Mouse (Mus musculus) heart, adult 2 months (tissue): ENCODE results near the gene Tmem214. TPM values are rescaled to one million over a fixed set of nuclear protein-coding genes. Genes with fewer than 3 reads are reported as not detected.

Source experiments
- DNase-seq, 2 experiments: peaks; one replicate each; pipeline ENCODE4 v3.0.0; 2021
- H3K27ac ChIP-seq: fragments of 200-600 bp; 2 replicates; pipeline ENCODE4 v1.8.1; 2022
- H3K27me3 ChIP-seq: fragments of 200-500 bp; 2 replicates; pipeline ENCODE4 v1.6.1; 2012; ENCODE audit warnings: mild to moderate bottlenecking, low read length, inconsistent platforms, mixed read lengths; ENCODE audit not compliant: control insufficient read depth, insufficient read depth
- H3K36me3 ChIP-seq: fragments of 200-500 bp; 2 replicates; pipeline ENCODE4 v1.6.1; 2012; ENCODE audit warnings: low read length, inconsistent platforms; ENCODE audit not compliant: control insufficient read depth, insufficient read depth
- H3K4me1 ChIP-seq: fragments of 200-500 bp; 2 replicates; pipeline ENCODE4 v1.6.1; 2011; ENCODE audit warnings: low read length; ENCODE audit not compliant: control insufficient read depth, insufficient read depth
- H3K4me3 ChIP-seq: fragments of 200-600 bp; 2 replicates; pipeline ENCODE4 v1.8.1; 2022
- H3K79me2 ChIP-seq: fragments of 200-500 bp; replicated peaks from 2 replicates; pipeline ENCODE4 v1.6.1; 2012; ENCODE audit warnings: mild to moderate bottlenecking, inconsistent platforms, low read length, moderate library complexity, mixed read lengths; ENCODE audit not compliant: control insufficient read depth, insufficient read depth
- H3K9ac ChIP-seq: fragments of 200-500 bp; 2 replicates; pipeline ENCODE4 v1.6.1; 2012; ENCODE audit warnings: low read depth, mild to moderate bottlenecking, control low read depth, inconsistent platforms, low read length, mixed read lengths
- CTCF ChIP-seq: fragments of 200-600 bp; IDR thresholded peaks from 2 replicates; pipeline ENCODE4 v1.8.1; 2022; ENCODE audit warnings: antibody characterized with exemption, mild to moderate bottlenecking, moderate library complexity
- EP300 ChIP-seq: fragments of 200-500 bp; IDR thresholded peaks from 2 replicates; pipeline ENCODE4 v1.6.1; 2011; ENCODE audit warnings: low read depth, low read length, control low read depth; ENCODE audit not compliant: insufficient read depth
- POLR2A ChIP-seq: fragments of 200-500 bp; IDR thresholded peaks from 2 replicates; pipeline ENCODE4 v1.6.1; 2011; ENCODE audit warnings: mild to moderate bottlenecking, low read depth, low read length, control low read depth; ENCODE audit not compliant: insufficient read depth
- WGBS: fragments of 180-500 bp; shearing (Covaris S2); methylation state at CpG from one replicate; pipeline ENCODE4 v1.1.7; 2018; 5-methylcytosine and 5-hydroxymethylcytosine counted together
- intact Hi-C: fragments of 180-260 bp; cut with DNase I; formaldehyde crosslinking; loops from one replicate; pipeline ENCODE4 v1.15.1; 2025
- polyA plus RNA-seq: library from polyadenylated mRNA; depleted of rRNA; stranded (reverse); fragments of >200 nt; gene quantifications from 2 replicates; pipeline ENCODE4 v1.2.3, GENCODE M21; 2012
- total RNA-seq, 2 experiments: library from RNA; stranded (reverse); gene quantifications; 2 replicates each; pipeline ENCODE4 v1.2.3; 2021

Gene Tmem214
- total and polyA plus RNA-seq, 3 experiments: 34.7 to 55.7 (median 37.5) TPM

- Histone ChIP-seq H3K36me3 (peaks cover 3% of the 10 kb centered on the region; the same call in 1 of the 2 replicates), H3K4me1 (peaks cover 19% of the 10 kb centered on the region), H3K27me3 (no peaks in the 10 kb centered on the region), H3K79me2 (no peaks in the 10 kb centered on the region), H3K4me3 (no peak overlapping the region), H3K27ac (peak overlapping the region; percentile 96), H3K9ac (no peak overlapping the region)
- intact Hi-C loops: no loop called here
- no peak for TF ChIP-seq CTCF
- TF ChIP-seq EP300: 0 out of 2 replicates have a peak, but pooled peaks have one; percentile 34
- TF ChIP-seq POLR2A: 0 out of 2 replicates have a peak, but pooled peaks have one; percentile 17
- peak; percentile 28 to 46 for DNase-seq
- 16% methylated on average over 7 of the region's 7 CpGs for WGBS
These were observed 41.5 kb downstream of the Tmem214 start for GRCm38 (mm10) chr5:30909300-30909659.

GRCm38 (mm10) chr5:30909863-30910262 lies 42.1 kb downstream of the Tmem214 start:
- intact Hi-C loops: no loop called here
- WGBS: 79% methylated on average over 7 of the region's 7 CpGs
- Histone ChIP-seq H3K9ac (no peak overlapping the region), H3K36me3 (peaks cover 3% of the 10 kb centered on the region; the same call in 1 of the 2 replicates), H3K79me2 (no peaks in the 10 kb centered on the region), H3K27me3 (no peaks in the 10 kb centered on the region), H3K4me1 (peaks cover 23% of the 10 kb centered on the region), H3K4me3 (no peak overlapping the region), H3K27ac (peak overlapping the region; percentile 96)
- no peak for TF ChIP-seq POLR2A
- TF ChIP-seq EP300: no peak
- no peak for TF ChIP-seq CTCF
- DNase-seq: no peak

DNA sequence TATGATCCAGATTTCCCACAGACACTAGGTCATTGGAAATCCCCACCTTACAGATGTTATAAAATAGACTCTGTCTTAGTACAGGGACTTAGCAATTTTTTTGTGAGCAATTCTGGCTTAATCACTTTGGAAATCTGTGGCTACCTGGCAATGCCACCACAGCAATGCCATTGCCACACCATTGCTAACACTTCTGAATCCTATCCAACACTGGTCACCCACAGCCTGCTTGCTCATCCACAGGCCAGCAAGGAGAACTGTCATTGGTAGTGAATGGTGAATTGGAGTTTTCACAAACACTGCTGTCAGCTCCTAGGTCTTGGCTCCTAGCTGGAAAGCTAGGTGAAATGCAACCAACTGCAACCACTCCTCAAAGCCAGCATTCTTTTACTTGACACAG lies 42.7 kb downstream of the Tmem214 start:
- no peak overlapping the region; the same call in 1 of the 2 replicates for H3K27ac ChIP-seq
- TF ChIP-seq POLR2A (no peak), CTCF (no peak), EP300 (no peak)
- H3K36me3 ChIP-seq: peaks cover 3% of the 10 kb centered on the region; the same call in 1 of the 2 replicates
- no peak for DNase-seq
- no peaks in the 10 kb centered on the region for H3K79me2 ChIP-seq
- peaks cover 28% of the 10 kb centered on the region for H3K4me1 ChIP-seq
- no peak overlapping the region for H3K9ac ChIP-seq
- no peaks in the 10 kb centered on the region for H3K27me3 ChIP-seq
- intact Hi-C loops: no loop called here
- no peak overlapping the region for H3K4me3 ChIP-seq

- Histone ChIP-seq H3K27ac (peak overlapping the region; percentile 89), H3K27me3 (no peaks in the 10 kb centered on the region), H3K79me2 (no peaks in the 10 kb centered on the region), H3K36me3 (no peaks in the 10 kb centered on the region), H3K9ac (no peak overlapping the region), H3K4me1 (peaks cover 33% of the 10 kb centered on the region), H3K4me3 (no peak overlapping the region)
- TF ChIP-seq EP300: no peak
- TF ChIP-seq CTCF: no peak
- TF ChIP-seq POLR2A: no peak
- intact Hi-C loops: no loop called here
- 42% methylated on average over 5 of the region's 5 CpGs for WGBS
- DNase-seq: peak in 1 of 2 experiments; percentile 33
These were observed 44.3 kb downstream of the Tmem214 start for GRCm38 (mm10) chr5:30912156-30912555.

DNA sequence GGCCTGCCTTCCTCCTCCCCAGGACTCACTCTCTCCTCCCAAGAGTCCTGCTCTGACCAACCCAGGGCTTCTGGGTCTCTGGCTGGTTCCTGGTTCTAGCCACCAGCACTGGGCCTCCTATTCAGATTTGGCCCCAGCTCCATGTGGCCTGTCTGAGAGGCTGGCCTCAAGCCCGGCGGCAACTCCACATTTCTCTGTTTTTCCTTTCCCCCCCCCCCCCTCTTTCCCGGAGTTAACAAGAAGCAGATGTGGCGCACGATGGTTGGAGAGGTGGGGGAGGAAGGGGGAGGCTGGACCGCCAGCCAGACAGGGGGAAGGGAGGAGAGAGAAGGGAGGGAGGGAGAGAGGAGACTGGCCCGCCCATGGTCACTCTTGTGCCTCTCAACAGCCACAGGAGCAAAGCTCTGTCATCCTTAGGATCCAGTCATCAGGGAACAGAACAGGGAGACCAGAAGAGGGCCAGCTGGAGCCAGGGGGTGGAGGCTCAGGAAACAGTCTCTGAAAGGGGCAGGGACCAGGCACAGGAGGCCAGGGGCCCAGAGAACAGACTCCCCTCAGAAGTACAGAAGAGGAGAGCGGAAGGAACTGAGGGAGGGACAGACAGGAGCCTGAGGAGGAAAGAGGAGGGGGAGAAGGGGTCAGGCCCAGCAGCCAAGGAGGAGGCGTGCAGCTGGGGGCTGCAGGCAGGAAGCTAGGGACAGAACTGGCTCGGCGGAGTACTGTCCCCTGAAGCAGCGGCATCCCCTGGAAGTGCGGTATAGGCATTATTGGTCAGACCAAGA lies 45.4 kb downstream of the Tmem214 start, which contains the start of gene Emilin1:
TSS of gene Emilin1 (plus strand) at position 343 of the 782 bp plus-strand sequence.
- Histone ChIP-seq H3K27ac (peak within 1 kb of the TSS; percentile 89), H3K9ac (peak within 1 kb of the TSS; percentile 70), H3K27me3 (no peaks in the 10 kb centered on the region), H3K4me1 (peaks cover 31% of the 10 kb centered on the region), H3K4me3 (peak within 1 kb of the TSS; percentile 54), H3K79me2 (no peaks in the 10 kb centered on the region), H3K36me3 (no peaks in the 10 kb centered on the region)
- intact Hi-C loops: no loop called here
- WGBS: 22% methylated on average over 10 of the region's 13 CpGs
- TF ChIP-seq CTCF (no peak), POLR2A (peak; percentile 70), EP300 (0 out of 2 replicates have a peak, but pooled peaks have one; percentile 6)
- peak; percentile 76 to 84 for DNase-seq

DNA sequence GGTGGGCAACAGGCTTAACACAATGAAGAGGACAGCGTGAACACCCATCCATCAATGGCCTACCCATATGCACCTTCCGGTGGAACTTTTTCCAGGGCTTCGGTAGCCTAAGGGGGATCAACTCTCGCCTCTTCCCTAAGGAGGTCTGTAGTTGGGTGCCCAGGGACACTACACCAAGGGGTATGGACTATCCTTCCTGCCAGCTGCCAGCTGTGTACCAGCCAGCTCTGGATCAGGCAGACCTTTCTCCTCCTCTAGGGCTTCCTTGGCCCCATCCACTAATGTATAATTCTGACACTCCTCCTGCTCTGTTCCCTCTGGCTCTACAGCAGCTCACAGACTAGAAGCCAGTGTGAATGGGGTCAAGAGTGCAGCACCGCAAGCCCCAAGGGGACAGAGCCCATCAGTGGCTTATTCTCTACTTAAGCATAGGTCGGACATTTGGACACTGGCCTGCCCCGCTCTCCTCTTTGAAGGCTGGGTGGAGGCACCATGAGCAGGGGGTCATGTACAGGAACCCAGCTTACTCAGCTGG lies 46.4 kb downstream of the Tmem214 start:
- Histone ChIP-seq H3K4me3 (peak overlapping the region; percentile 54), H3K27me3 (no peaks in the 10 kb centered on the region), H3K79me2 (no peaks in the 10 kb centered on the region), H3K27ac (peak overlapping the region; percentile 89), H3K9ac (peak overlapping the region; percentile 70), H3K36me3 (no peaks in the 10 kb centered on the region), H3K4me1 (peaks cover 27% of the 10 kb centered on the region)
- DNase-seq: peak; percentile 22 to 46
- intact Hi-C loops: no loop called here
- TF ChIP-seq EP300 (no peak), CTCF (no peak), POLR2A (no peak)
- WGBS: 34% methylated on average over 7 of the region's 7 CpGs
